Mouse (Mus musculus) monocyte, adult 2 months (primary cell): ENCODE data around the gene Nme8.

ENCODE experiments used
- DNase-seq, 2 experiments: peaks; one replicate each; pipeline ENCODE4 v3.0.0; 2022; ENCODE audit warnings: low spot score in 2 of 2, low read depth in 1 of 2

Gene Nme8

DNA sequence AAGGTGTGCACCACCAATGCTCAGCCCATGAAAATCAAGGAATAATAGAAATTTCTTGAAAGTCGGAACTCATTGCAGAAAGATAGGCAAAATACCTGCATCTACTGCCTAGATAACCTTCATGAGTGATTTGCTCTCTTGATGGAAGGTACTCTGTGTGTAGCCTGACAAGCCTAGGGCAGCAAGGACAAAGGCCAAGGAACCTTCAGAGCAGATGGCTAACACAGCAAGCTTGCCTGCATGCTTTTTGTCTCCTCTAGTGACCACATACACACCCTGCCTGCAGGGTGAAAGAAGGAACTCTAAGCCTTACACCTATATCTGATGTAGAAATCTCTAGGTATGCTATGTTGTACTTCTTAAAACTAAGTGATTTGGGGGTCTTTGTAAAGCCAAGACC, 102.5 kb downstream of the Nme8 start:
- DNase-seq: no peak
